Mouse (Mus musculus) E14TG2a.4 (cell line): ENCODE results near the gene Anln.
A peak's percentile ranks its signal among the peaks of the same experiment; 100 is the strongest.
"Not testable (repeated sequence)": the region's sequence is repeated elsewhere in the genome, so short reads cannot be mapped to it uniquely, and the experiment has no call there.

ENCODE experiments used
- CTCF ChIP-seq: conservative IDR thresholded peaks from 2 replicates; pipeline ENCODE4 v1.5.1; 2014; ENCODE audit warnings: low read length
- NANOG ChIP-seq: IDR thresholded peaks from 2 replicates; pipeline ENCODE4 v1.6.1; 2014; ENCODE audit warnings: borderline replicate concordance, low read length, mixed read lengths
- POU5F1 ChIP-seq: IDR thresholded peaks from 2 replicates; pipeline ENCODE4 v1.6.1; 2014; ENCODE audit warnings: low read length, borderline replicate concordance

- TF ChIP-seq CTCF, POU5F1: not testable (repeated sequence)
- peak; percentile 64 for TF ChIP-seq NANOG
These were observed 72.9 kb downstream of the Anln start for GRCm38 (mm10) chr9:22316047-22316446.
